Mouse (Mus musculus) T-cell, adult 66 days (primary cell): Measurements from ENCODE around the gene Taf6. TPM values are rescaled to one million over a fixed set of nuclear protein-coding genes. Genes with fewer than 3 reads are reported as not detected.

ENCODE experiments used
- total RNA-seq, 2 experiments: library from RNA; stranded (reverse); gene quantifications; 3 replicates in 1 of 2; 4 replicates in 1 of 2; pipeline ENCODE4 v1.2.4; 2023

Gene Taf6
- 10 to 100 TPM; 27.6 to 32.2 TPM for total RNA-seq

GRCm38 (mm10) chr5:138186950-138187638 is at the start of gene Taf6, which contains the start of gene Cnpy4:
Gene Taf6, minus strand, starts transcription at chr5:138187451.
Gene Cnpy4, plus strand, starts transcription at chr5:138187485.

GRCm38 (mm10) chr5:138225700-138226099 is 38.4 kb upstream of the Taf6 start, which contains the start of gene Nxpe5:
Gene Nxpe5, plus strand, starts transcription at chr5:138225898.

GRCm38 (mm10) chr5:138193771-138194727 is 6.8 kb upstream of the Taf6 start, which contains the start of gene Mblac1:
Gene Mblac1, plus strand, starts transcription at chr5:138194314.

GRCm38 (mm10) chr5:138171695-138172491 is 15.4 kb downstream of the Taf6 start, which contains the start of the genes Ap4m1 and Mcm7:
Gene Ap4m1, plus strand, starts transcription at chr5:138172002.
Gene Mcm7, minus strand, starts transcription at chr5:138172422.

GRCm38 (mm10) chr5:138160842-138161665 is 26.2 kb downstream of the Taf6 start, which contains the start of gene Cops6:
Gene Cops6, plus strand, starts transcription at chr5:138161071.

GRCm38 (mm10) chr5:138155443-138155976 is 31.7 kb downstream of the Taf6 start, which contains the start of gene Zfp113:
Gene Zfp113, minus strand, starts transcription at chr5:138155744.

Other genes with a start within 250 kb of the Taf6 start
- not detected for gene Gjc3, start 224.4 kb downstream of the Taf6 start, total RNA-seq
- gene Azgp1, start 205.9 kb downstream of the Taf6 start, total RNA-seq = not detected
- gene Smok3a, start 166.2 kb downstream of the Taf6 start, total RNA-seq = not detected
- not detected for gene Smok3b, start 166.0 kb downstream of the Taf6 start, total RNA-seq
- gene Smok3c, start 134.3 kb downstream of the Taf6 start, total RNA-seq = not detected
- gene Zkscan1, start 102.4 kb downstream of the Taf6 start, total RNA-seq = 10 to 100 TPM; 22.9 to 24.4 TPM
- 10 to 100 TPM; 13.3 to 18.2 TPM for gene Zscan21, start 70.5 kb downstream of the Taf6 start, total RNA-seq
- gene Zfp113, start 31.7 kb downstream of the Taf6 start, total RNA-seq = 10 to 100 TPM in 1 of 2 experiments, 1 to 10 TPM in 1; 9.4 to 10.4 TPM
- gene Cops6, start 26.4 kb downstream of the Taf6 start, total RNA-seq = 10 to 100 TPM; 52.3 to 55.0 TPM
- 10 to 100 TPM; 28.2 to 28.4 TPM for gene Ap4m1, start 15.4 kb downstream of the Taf6 start, total RNA-seq
- 10 to 100 TPM; 76.0 to 81.5 TPM for gene Mcm7, start 15.0 kb downstream of the Taf6 start, total RNA-seq
- 10 to 100 TPM; 16.9 to 17.7 TPM for gene Cnpy4, start within 50 bp of the Taf6 start, total RNA-seq
- 1 to 10 TPM; 1.3 to 2.1 TPM for gene Mblac1, start 6.9 kb upstream of the Taf6 start, total RNA-seq
- gene Nxpe5, start 38.4 kb upstream of the Taf6 start, total RNA-seq = not detected
- 10 to 100 TPM; 38.1 to 38.9 TPM for gene Lamtor4, start 68.0 kb upstream of the Taf6 start, total RNA-seq
- 10 to 100 TPM; 58.2 to 71.8 TPM for gene BC037034, start 76.6 kb upstream of the Taf6 start, total RNA-seq
- not detected for gene Gal3st4, start 85.4 kb upstream of the Taf6 start, total RNA-seq
- not detected for gene Gm43720, start 92.5 kb upstream of the Taf6 start, total RNA-seq
- 1 to 10 TPM; 1.4 to 1.5 TPM for gene Gpc2, start 92.6 kb upstream of the Taf6 start, total RNA-seq
- not detected for gene Stag3, start 92.8 kb upstream of the Taf6 start, total RNA-seq
- gene Pvrig, start 154.5 kb upstream of the Taf6 start, total RNA-seq = 1 to 10 TPM; 3.6 to 6.8 TPM